Mouse (Mus musculus) hindbrain, embryonic 16.5 days (tissue): Measurements from ENCODE around the gene Cbfa2t2. TPM values are rescaled to one million over a fixed set of nuclear protein-coding genes. Genes with fewer than 3 reads are reported as not detected.

Experiments used
- ATAC-seq: fragments of 200-750 bp; cut with Nextera tagmentation; 2 replicates; pipeline ENCODE4 v1.8.0; 2017; ENCODE audit warnings: moderate TSS enrichment, moderate library complexity
- H3K27ac ChIP-seq: fragments of 300-500 bp; sonication (generic); 2 replicates; pipeline ENCODE4 v1.5.1; 2014; ENCODE audit warnings: low read depth, mild to moderate bottlenecking, control low read depth, low read length, moderate library complexity
- H3K27me3 ChIP-seq: fragments of 300-500 bp; sonication (generic); replicated peaks from 2 replicates; pipeline ENCODE4 v1.6.1; 2014; ENCODE audit warnings: low read length; ENCODE audit not compliant: control insufficient read depth, insufficient read depth
- H3K36me3 ChIP-seq: fragments of 300-500 bp; sonication (generic); 2 replicates; pipeline ENCODE4 v1.6.1; 2014; ENCODE audit warnings: mild to moderate bottlenecking, low read length, moderate library complexity, mixed read lengths; ENCODE audit not compliant: control insufficient read depth, insufficient read depth
- H3K4me1 ChIP-seq: fragments of 300-500 bp; sonication (generic); 2 replicates; pipeline ENCODE4 v1.6.1; 2014; ENCODE audit warnings: low read depth, low read length; ENCODE audit not compliant: control insufficient read depth, insufficient read depth
- H3K4me2 ChIP-seq: fragments of 300-500 bp; sonication (generic); 2 replicates; pipeline ENCODE4 v1.6.1; 2014; ENCODE audit warnings: mild to moderate bottlenecking, low read length, control low read depth, moderate library complexity
- H3K4me3 ChIP-seq: fragments of 300-500 bp; sonication (generic); 2 replicates; pipeline ENCODE4 v1.5.1; 2014; ENCODE audit warnings: mild to moderate bottlenecking, low read length, control low read depth, moderate library complexity
- H3K9ac ChIP-seq: fragments of 300-500 bp; sonication (generic); 2 replicates; pipeline ENCODE4 v1.6.1; 2014; ENCODE audit warnings: low read depth, mild to moderate bottlenecking, control low read depth, low read length, moderate library complexity
- H3K9me3 ChIP-seq: fragments of 300-500 bp; sonication (generic); 2 replicates; pipeline ENCODE4 v1.6.1; 2014; ENCODE audit warnings: mild to moderate bottlenecking, low read length, moderate library complexity; ENCODE audit not compliant: control insufficient read depth
- WGBS: fragments of 180-500 bp; shearing (Covaris S2); extraction: QIAGEN DNeasy Blood & Tissue Kit; methylation state at CpG from one replicate; pipeline ENCODE4 v1.1.7; 2014; 5-methylcytosine and 5-hydroxymethylcytosine counted together
- polyA plus RNA-seq: library from polyadenylated mRNA; unstranded; fragments of >200 nt; fragmentation: Nextera tagmentation; extraction: Ambion mirVana; gene quantifications from 2 replicates; pipeline ENCODE4 v1.2.1, GENCODE M21; 2015

The Cbfa2t2 gene
- 39.8 and 50.9 TPM in 2 replicates for polyA plus RNA-seq

- no peaks in the 10 kb centered on the region for H3K9me3 ChIP-seq
- peak within 1 kb of the TSS; percentile 92 for H3K27ac ChIP-seq
- peak within 1 kb of the TSS; percentile 96 for H3K4me3 ChIP-seq
- peak; percentile 70 for ATAC-seq
- H3K4me1 ChIP-seq = peaks cover 12% of the 10 kb centered on the region
- H3K9ac ChIP-seq = peak within 1 kb of the TSS; percentile 98
- H3K4me2 ChIP-seq = peak within 1 kb of the TSS; percentile 57
- H3K27me3 ChIP-seq = no peaks in the 10 kb centered on the region
- WGBS = under 1% methylated on average over 45 of the region's 70 CpGs
- no peaks in the 10 kb centered on the region for H3K36me3 ChIP-seq
Measured at GRCm38 (mm10) chr2:154436458-154437190, at the start of gene Cbfa2t2. Gene Cbfa2t2 (plus strand): TSS chr2:154436481.

GRCm38 (mm10) chr2:154390180-154390964 is 45.9 kb upstream of the Cbfa2t2 start:
- 77% methylated on average over 11 of the region's 11 CpGs for WGBS

GRCm38 (mm10) chr2:154394602-154395001 is 41.7 kb upstream of the Cbfa2t2 start:
- 55% methylated on average over 3 of the region's 3 CpGs for WGBS
- no peak for ATAC-seq

More at GRCm38 (mm10) chr2:154390180-154390964, 45.9 kb upstream of the Cbfa2t2 start:
- H3K4me2 ChIP-seq = no peak overlapping the region
- no peak overlapping the region for H3K4me3 ChIP-seq
- H3K36me3 ChIP-seq = no peaks in the 10 kb centered on the region
- no peaks in the 10 kb centered on the region for H3K4me1 ChIP-seq
- H3K9me3 ChIP-seq = no peaks in the 10 kb centered on the region
- no peak overlapping the region for H3K27ac ChIP-seq
- no peak overlapping the region for H3K9ac ChIP-seq
- ATAC-seq = 0 out of 2 replicates have a peak, but pooled peaks have one; percentile 50
- H3K27me3 ChIP-seq = no peaks in the 10 kb centered on the region

GRCm38 (mm10) chr2:154396529-154396928 is 39.8 kb upstream of the Cbfa2t2 start:
- H3K27ac ChIP-seq = no peak overlapping the region
- no peak overlapping the region for H3K4me2 ChIP-seq
- 0 out of 2 replicates have a peak, but pooled peaks cover 3% of the 10 kb centered on the region for H3K4me1 ChIP-seq
- H3K27me3 ChIP-seq = no peaks in the 10 kb centered on the region
- H3K36me3 ChIP-seq = no peaks in the 10 kb centered on the region
- H3K4me3 ChIP-seq = no peak overlapping the region
- 93% methylated on average over 2 of the region's 2 CpGs for WGBS
- H3K9ac ChIP-seq = no peak overlapping the region
- no peak for ATAC-seq
- no peaks in the 10 kb centered on the region for H3K9me3 ChIP-seq

More at GRCm38 (mm10) chr2:154394602-154395001, 41.7 kb upstream of the Cbfa2t2 start:
- Histone ChIP-seq H3K4me3 (no peak overlapping the region), H3K9me3 (no peaks in the 10 kb centered on the region), H3K27ac (no peak overlapping the region), H3K36me3 (no peaks in the 10 kb centered on the region), H3K27me3 (no peaks in the 10 kb centered on the region), H3K4me2 (no peak overlapping the region), H3K9ac (no peak overlapping the region), H3K4me1 (0 out of 2 replicates have a peak, but pooled peaks cover under 1% of the 10 kb centered on the region)

- no peak overlapping the region for H3K27ac ChIP-seq
- H3K9ac ChIP-seq = no peak overlapping the region
- no peak for ATAC-seq
- WGBS = 78% methylated on average over 7 of the region's 7 CpGs
- no peak overlapping the region for H3K4me3 ChIP-seq
- no peaks in the 10 kb centered on the region for H3K9me3 ChIP-seq
- H3K27me3 ChIP-seq = no peaks in the 10 kb centered on the region
- H3K36me3 ChIP-seq = no peaks in the 10 kb centered on the region
- no peak overlapping the region for H3K4me2 ChIP-seq
- peaks cover 5% of the 10 kb centered on the region for H3K4me1 ChIP-seq
Measured at GRCm38 (mm10) chr2:154398267-154398666, 38.0 kb upstream of the Cbfa2t2 start.

- Histone ChIP-seq H3K4me1 (peaks cover 5% of the 10 kb centered on the region), H3K27ac (peak overlapping the region; percentile 72), H3K4me2 (no peak overlapping the region), H3K9ac (no peak overlapping the region), H3K36me3 (no peaks in the 10 kb centered on the region), H3K27me3 (no peaks in the 10 kb centered on the region), H3K9me3 (no peaks in the 10 kb centered on the region), H3K4me3 (no peak overlapping the region)
- ATAC-seq = peak; percentile 83
- WGBS = 44% methylated on average over 2 of the region's 2 CpGs
Measured at GRCm38 (mm10) chr2:154399325-154399724, 37.0 kb upstream of the Cbfa2t2 start.

GRCm38 (mm10) chr2:154401976-154402375 is 34.3 kb upstream of the Cbfa2t2 start:
- WGBS = 54% methylated on average over 1 of the region's 1 CpGs

GRCm38 (mm10) chr2:154402811-154403210 is 33.5 kb upstream of the Cbfa2t2 start:
- Histone ChIP-seq H3K9me3 (no peaks in the 10 kb centered on the region), H3K27ac (peak overlapping the region; percentile 36; the same call in 1 of the 2 replicates), H3K9ac (no peak overlapping the region), H3K4me1 (peaks cover 19% of the 10 kb centered on the region), H3K4me2 (no peak overlapping the region), H3K27me3 (no peaks in the 10 kb centered on the region), H3K4me3 (no peak overlapping the region), H3K36me3 (no peaks in the 10 kb centered on the region)
- 17% methylated on average over 7 of the region's 7 CpGs for WGBS
- no peak for ATAC-seq

More at GRCm38 (mm10) chr2:154401976-154402375, 34.3 kb upstream of the Cbfa2t2 start:
- H3K9ac ChIP-seq = no peak overlapping the region
- peaks cover 17% of the 10 kb centered on the region for H3K4me1 ChIP-seq
- H3K4me2 ChIP-seq = no peak overlapping the region
- no peak overlapping the region for H3K27ac ChIP-seq
- no peaks in the 10 kb centered on the region for H3K27me3 ChIP-seq
- no peak overlapping the region for H3K4me3 ChIP-seq
- H3K36me3 ChIP-seq = no peaks in the 10 kb centered on the region
- H3K9me3 ChIP-seq = no peaks in the 10 kb centered on the region
- no peak for ATAC-seq

- no peak for ATAC-seq
- 49% methylated on average over 5 of the region's 5 CpGs for WGBS
Measured at GRCm38 (mm10) chr2:154405447-154405994, 30.8 kb upstream of the Cbfa2t2 start.

More at GRCm38 (mm10) chr2:154405447-154405994, 30.8 kb upstream of the Cbfa2t2 start:
- Histone ChIP-seq H3K27me3 (no peaks in the 10 kb centered on the region), H3K9ac (no peak overlapping the region), H3K36me3 (no peaks in the 10 kb centered on the region), H3K4me1 (peaks cover 17% of the 10 kb centered on the region), H3K27ac (no peak overlapping the region), H3K9me3 (no peaks in the 10 kb centered on the region), H3K4me2 (no peak overlapping the region), H3K4me3 (no peak overlapping the region)
